Mouse (Mus musculus) stomach, embryonic 14.5 days (tissue): Measurements from ENCODE around the gene Hibadh. TPM values are rescaled to one million over a fixed set of nuclear protein-coding genes. Genes with fewer than 3 reads are reported as not detected.

Source experiments
- ATAC-seq: fragments of 200-750 bp; cut with Nextera tagmentation; 2 replicates; pipeline ENCODE4 v1.8.0; 2017; ENCODE audit warnings: low read depth, moderate TSS enrichment; ENCODE audit not compliant: insufficient number of reproducible peaks, insufficient read depth, low FRiP score
- H3K27ac ChIP-seq: fragments of 300-500 bp; sonication (generic); 2 replicates; pipeline ENCODE4 v1.5.1; 2014; ENCODE audit warnings: mild to moderate bottlenecking, low read length, moderate library complexity, mixed read lengths
- H3K27me3 ChIP-seq: fragments of 300-500 bp; sonication (generic); 2 replicates; pipeline ENCODE4 v1.6.1; 2014; ENCODE audit warnings: low read length, control low read depth, mixed read lengths; ENCODE audit not compliant: control insufficient read depth, insufficient read depth
- H3K36me3 ChIP-seq: fragments of 300-500 bp; sonication (generic); 2 replicates; pipeline ENCODE4 v1.6.1; 2014; ENCODE audit warnings: mild to moderate bottlenecking, control low read depth, low read length, moderate library complexity, mixed read lengths; ENCODE audit not compliant: control insufficient read depth, insufficient read depth
- H3K4me1 ChIP-seq: fragments of 300-500 bp; sonication (generic); 2 replicates; pipeline ENCODE4 v1.6.1; 2014; ENCODE audit warnings: low read length, control low read depth, mixed read lengths; ENCODE audit not compliant: control insufficient read depth, insufficient read depth
- H3K4me2 ChIP-seq: fragments of 300-500 bp; sonication (generic); replicated peaks from 2 replicates; pipeline ENCODE4 v1.6.1; 2014; ENCODE audit warnings: low read depth, low read length, control low read depth
- H3K4me3 ChIP-seq: fragments of 300-500 bp; sonication (generic); 2 replicates; pipeline ENCODE4 v1.5.1; 2014; ENCODE audit warnings: low read depth, low read length, control low read depth
- H3K9ac ChIP-seq: fragments of 300-500 bp; sonication (generic); replicated peaks from 2 replicates; pipeline ENCODE4 v1.6.1; 2014; ENCODE audit warnings: low read depth, mild to moderate bottlenecking, control low read depth, low read length, moderate library complexity, mixed read lengths
- H3K9me3 ChIP-seq: fragments of 300-500 bp; sonication (generic); 2 replicates; pipeline ENCODE4 v1.6.1; 2016; ENCODE audit warnings: low read depth, low read length, control low read depth; ENCODE audit not compliant: control insufficient read depth
- WGBS: fragments of 180-500 bp; shearing (Covaris S2); extraction: QIAGEN DNeasy Blood & Tissue Kit; methylation state at CpG from one replicate; pipeline ENCODE4 v1.1.7; 2014; 5-methylcytosine and 5-hydroxymethylcytosine counted together
- polyA plus RNA-seq: library from polyadenylated mRNA; unstranded; fragments of >200 nt; fragmentation: Nextera tagmentation; extraction: Ambion mirVana; gene quantifications from 2 replicates; pipeline ENCODE4 v1.2.1, GENCODE M21; 2014

Hibadh gene
- polyA plus RNA-seq, 1 experiment from 2014 or later = 61.8 TPM

DNA sequence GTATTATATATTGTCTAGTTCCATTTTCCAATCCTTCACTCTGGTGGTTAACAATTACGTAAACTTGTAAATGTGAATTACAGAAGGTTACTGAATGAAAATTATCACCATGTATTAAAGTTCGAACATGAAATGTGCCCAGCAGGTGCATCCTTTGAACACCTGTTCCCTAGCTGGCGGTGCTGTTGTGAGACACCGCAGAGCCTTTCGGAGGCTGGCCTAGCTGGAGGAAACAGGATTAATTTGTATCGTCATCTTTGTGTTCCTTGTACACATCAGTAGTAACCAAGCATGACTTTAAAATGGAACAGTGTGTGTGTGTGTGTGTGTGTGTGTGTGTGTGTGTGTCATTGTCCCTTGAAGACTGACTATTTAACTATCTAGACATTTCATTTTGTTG is 7.8 kb upstream of the Hibadh start:
- no peak overlapping the region for H3K27ac ChIP-seq
- H3K4me1 ChIP-seq = no peaks in the 10 kb centered on the region
- no peak overlapping the region for H3K4me2 ChIP-seq
- ATAC-seq = no peak
- no peaks in the 10 kb centered on the region for H3K27me3 ChIP-seq
- 91% methylated on average over 6 of the region's 6 CpGs for WGBS
- H3K36me3 ChIP-seq = no peaks in the 10 kb centered on the region
- H3K9me3 ChIP-seq = no peaks in the 10 kb centered on the region
- no peak overlapping the region for H3K4me3 ChIP-seq
- no peak overlapping the region for H3K9ac ChIP-seq

DNA sequence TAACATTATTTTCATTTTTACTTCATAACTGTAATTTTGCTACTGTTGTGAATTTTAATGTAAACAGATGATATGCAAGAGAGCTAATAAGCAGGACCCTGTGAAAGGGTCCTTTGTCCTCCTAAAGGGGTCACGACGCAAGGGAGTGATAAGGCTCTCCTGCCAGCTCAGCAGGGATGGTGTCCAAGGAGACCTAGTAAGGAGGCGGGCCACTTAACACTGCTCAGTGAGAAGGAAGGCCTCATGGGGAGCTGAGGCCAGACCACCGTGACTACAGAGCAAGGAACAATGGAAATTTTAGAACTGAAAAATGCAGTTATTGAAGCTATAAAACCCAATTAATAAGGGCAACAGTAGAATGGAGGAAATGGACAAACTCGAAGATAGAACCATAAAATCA is 5.7 kb upstream of the Hibadh start:
- Histone ChIP-seq H3K4me1 (no peaks in the 10 kb centered on the region), H3K27ac (no peak overlapping the region), H3K27me3 (no peaks in the 10 kb centered on the region), H3K9me3 (no peaks in the 10 kb centered on the region), H3K36me3 (no peaks in the 10 kb centered on the region), H3K4me3 (no peak overlapping the region), H3K4me2 (no peak overlapping the region), H3K9ac (no peak overlapping the region)
- ATAC-seq = no peak
- 39% methylated on average over 5 of the region's 5 CpGs for WGBS

DNA sequence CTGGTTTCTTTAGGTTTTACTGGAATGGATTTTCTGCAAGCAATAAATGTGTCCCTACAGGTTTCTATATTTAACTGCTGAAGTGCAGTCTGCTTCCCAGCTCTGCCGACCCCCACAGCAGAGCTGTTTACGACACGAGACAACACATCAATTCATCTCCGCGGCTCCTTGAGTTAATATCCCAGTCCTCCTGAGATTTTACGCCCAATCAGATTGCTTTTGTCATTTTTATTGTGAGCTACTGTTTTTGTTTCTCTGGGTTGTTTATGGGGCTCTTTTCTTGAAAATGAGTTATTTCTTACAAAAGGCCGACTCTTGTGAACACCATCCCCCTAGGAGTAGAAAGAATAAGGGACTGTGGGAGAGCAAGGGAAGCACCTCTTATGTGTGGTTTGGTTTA is 2.0 kb upstream of the Hibadh start:
- no peak overlapping the region for H3K9ac ChIP-seq
- no peak overlapping the region for H3K27ac ChIP-seq
- no peak overlapping the region for H3K4me3 ChIP-seq
- no peaks in the 10 kb centered on the region for H3K36me3 ChIP-seq
- H3K4me1 ChIP-seq = peaks cover 7% of the 10 kb centered on the region; the same call in 1 of the 2 replicates
- no peaks in the 10 kb centered on the region for H3K27me3 ChIP-seq
- H3K4me2 ChIP-seq = no peak overlapping the region
- no peaks in the 10 kb centered on the region for H3K9me3 ChIP-seq
- 39% methylated on average over 7 of the region's 7 CpGs for WGBS
- no peak for ATAC-seq

DNA sequence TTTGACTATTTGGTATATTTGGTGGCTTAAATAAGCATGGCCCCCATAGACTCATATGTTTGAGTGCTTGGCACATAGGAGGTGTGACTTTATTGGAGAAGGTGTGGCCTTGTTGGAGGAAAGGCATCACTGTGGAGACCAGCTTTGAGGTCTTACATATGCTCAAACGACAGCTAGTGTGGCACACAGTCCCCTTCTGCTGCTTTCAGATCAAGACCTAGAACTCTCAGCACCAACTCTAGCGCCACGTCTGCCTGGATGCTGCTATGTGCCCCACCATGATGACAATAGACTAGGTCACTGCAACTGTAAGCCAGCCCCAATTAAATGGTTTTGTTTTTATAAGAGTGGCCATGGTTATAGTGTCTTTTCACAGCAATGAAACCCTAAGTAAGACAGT is 887 bp upstream of the Hibadh start:
- WGBS = 74% methylated on average over 3 of the region's 3 CpGs
- Histone ChIP-seq H3K4me2 (no peak overlapping the region), H3K27me3 (no peaks in the 10 kb centered on the region), H3K9ac (no peak overlapping the region), H3K27ac (no peak overlapping the region), H3K4me3 (no peak overlapping the region), H3K9me3 (no peaks in the 10 kb centered on the region), H3K36me3 (no peaks in the 10 kb centered on the region), H3K4me1 (peaks cover 7% of the 10 kb centered on the region; the same call in 1 of the 2 replicates)
- ATAC-seq = no peak

DNA sequence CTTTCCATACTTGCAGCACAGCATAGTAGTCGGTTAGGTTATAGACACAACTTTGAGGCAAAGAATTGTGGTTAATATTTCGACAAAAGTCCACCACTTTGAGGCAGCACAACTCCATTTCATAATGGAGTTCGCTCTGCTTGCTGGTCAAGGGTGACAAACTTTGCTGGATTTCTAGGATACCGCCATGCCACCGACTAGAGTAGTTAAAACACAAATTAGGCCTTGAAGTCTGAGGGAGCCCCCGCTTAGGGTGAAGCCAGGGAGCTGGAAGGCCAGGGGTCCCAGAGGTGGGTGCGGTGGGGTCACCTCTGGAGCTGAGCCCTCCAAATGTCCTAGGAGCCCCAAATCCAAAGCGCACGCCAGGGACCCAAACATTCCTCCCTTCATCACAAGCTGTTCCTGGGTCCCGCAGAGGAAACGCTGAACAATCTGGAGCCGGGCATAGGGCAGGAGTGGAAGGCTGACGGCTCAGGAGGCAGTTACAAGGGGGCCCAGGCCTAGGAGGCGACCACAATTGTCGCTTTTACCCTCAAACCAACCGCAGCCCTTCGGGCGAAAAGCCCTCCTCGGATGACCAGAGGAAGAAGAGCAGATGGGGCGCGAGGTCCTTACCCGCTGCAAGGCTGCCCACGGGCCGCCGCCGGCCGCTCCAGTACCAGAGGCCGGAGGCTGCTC is 504 bp downstream of the Hibadh start:
- peak; percentile 34 for ATAC-seq

DNA sequence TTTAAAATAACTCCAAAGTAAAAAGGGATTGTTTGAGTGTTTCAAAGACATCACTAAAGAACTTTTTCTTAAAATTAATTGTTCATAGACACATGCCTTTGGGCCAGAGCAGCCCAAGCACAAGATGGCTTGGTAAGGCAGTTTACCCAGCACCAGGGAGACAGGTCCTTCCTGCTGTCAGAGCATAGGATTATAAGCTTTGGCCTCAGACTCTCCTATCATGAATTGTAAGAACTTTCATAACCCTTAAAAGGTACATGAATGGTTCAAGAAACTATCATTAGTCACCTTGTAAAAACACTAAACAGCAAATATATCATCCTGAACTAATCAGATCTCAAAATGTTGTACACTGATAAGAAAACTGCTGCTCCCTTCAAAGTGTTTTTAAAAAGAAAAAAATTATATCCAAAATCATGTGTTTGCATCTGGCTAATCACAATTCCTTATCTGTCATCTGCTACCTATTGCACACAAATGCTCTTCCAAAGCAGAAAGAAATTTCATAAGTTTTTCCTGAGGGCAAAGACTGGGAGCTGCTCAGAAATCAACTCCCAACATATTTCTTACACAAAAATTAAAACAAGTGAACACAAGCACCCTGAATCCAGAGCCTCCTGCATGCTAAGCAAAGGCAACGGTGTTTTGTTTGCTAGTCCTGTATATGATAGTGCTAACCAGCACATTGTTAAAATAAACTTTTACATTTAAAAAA is 1.6 kb downstream of the Hibadh start:
- no peaks in the 10 kb centered on the region for H3K9me3 ChIP-seq
- WGBS = 71% methylated on average over 1 of the region's 1 CpGs
- H3K4me2 ChIP-seq = peak overlapping the region; percentile 59
- H3K27me3 ChIP-seq = no peaks in the 10 kb centered on the region
- no peak for ATAC-seq
- no peaks in the 10 kb centered on the region for H3K36me3 ChIP-seq
- H3K27ac ChIP-seq = no peak overlapping the region
- H3K9ac ChIP-seq = 0 out of 2 replicates have a peak overlapping the region, but pooled peaks have one; percentile 71
- H3K4me3 ChIP-seq = peak overlapping the region; percentile 77; the same call in 1 of the 2 replicates
- peaks cover 7% of the 10 kb centered on the region; the same call in 1 of the 2 replicates for H3K4me1 ChIP-seq

More for the DNA sequence above, 504 bp downstream of the Hibadh start:
- Histone ChIP-seq H3K27me3 (no peaks in the 10 kb centered on the region), H3K9me3 (no peaks in the 10 kb centered on the region), H3K36me3 (no peaks in the 10 kb centered on the region), H3K4me1 (peaks cover 7% of the 10 kb centered on the region; the same call in 1 of the 2 replicates), H3K4me3 (peak overlapping the region; percentile 77), H3K27ac (peak overlapping the region; percentile 72; the same call in 1 of the 2 replicates), H3K9ac (peak overlapping the region; percentile 71), H3K4me2 (peak overlapping the region; percentile 59)
- WGBS = 2% methylated on average over 28 of the region's 28 CpGs

DNA sequence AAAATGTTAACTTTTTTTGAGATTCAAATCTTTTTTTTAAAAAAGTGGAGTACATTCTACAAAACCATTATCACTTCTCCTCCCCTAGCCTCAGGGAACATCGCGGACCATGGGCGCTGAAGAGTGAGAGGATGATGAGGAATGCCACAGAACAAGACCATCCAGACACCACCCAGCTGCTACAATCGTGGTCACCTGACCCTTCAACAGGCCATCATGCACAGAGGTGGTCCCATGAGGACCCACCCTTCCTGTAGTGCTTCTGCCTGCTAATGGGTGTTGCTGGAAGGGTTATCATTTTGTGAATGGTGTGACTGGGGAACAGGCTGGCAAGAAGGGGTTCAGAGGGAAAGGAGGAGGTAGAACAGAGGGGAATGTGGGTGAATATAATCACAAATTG is 2.9 kb downstream of the Hibadh start:
- ATAC-seq = no peak
- Histone ChIP-seq H3K9ac (no peak overlapping the region), H3K36me3 (no peaks in the 10 kb centered on the region)

DNA sequence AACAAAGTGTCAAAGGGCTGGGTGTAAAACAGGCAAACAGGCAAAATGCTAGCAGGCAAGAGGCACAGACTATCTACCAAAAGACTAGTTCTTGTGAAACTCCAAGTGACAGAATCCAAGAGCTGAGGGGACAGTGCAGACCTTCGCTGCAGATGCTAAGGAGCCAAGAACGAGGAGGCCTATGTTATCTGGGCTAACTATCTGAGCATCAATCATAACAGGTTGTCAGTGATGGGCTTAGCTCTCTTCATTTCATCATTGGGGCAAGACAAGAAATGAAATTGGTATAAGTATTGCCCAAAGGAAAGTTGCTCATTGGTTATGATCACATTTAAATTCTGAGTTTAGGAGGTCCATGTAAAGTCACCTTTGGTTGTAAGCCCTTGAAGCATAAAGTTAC is 4.8 kb downstream of the Hibadh start:
- Histone ChIP-seq H3K4me2 (no peak overlapping the region), H3K9ac (no peak overlapping the region), H3K27me3 (no peaks in the 10 kb centered on the region), H3K36me3 (no peaks in the 10 kb centered on the region), H3K9me3 (no peaks in the 10 kb centered on the region), H3K27ac (no peak overlapping the region), H3K4me1 (peaks cover 7% of the 10 kb centered on the region; the same call in 1 of the 2 replicates), H3K4me3 (no peak overlapping the region)
- 66% methylated on average over 2 of the region's 2 CpGs for WGBS
- ATAC-seq = no peak

More for the DNA sequence above, 2.9 kb downstream of the Hibadh start:
- Histone ChIP-seq H3K4me2 (no peak overlapping the region), H3K27me3 (no peaks in the 10 kb centered on the region), H3K27ac (no peak overlapping the region), H3K4me1 (peaks cover 7% of the 10 kb centered on the region; the same call in 1 of the 2 replicates), H3K4me3 (no peak overlapping the region), H3K9me3 (no peaks in the 10 kb centered on the region)
- WGBS = 85% methylated on average over 4 of the region's 4 CpGs
